ENCODE assay signal across 19 mouse cellular contexts in genomic region chr11:69891482-69891881, GRCm38 (mm10). TPM values are rescaled to one million over a fixed set of nuclear protein-coding genes. Genes with fewer than 3 reads are reported as not detected.
A peak's percentile ranks its signal among the peaks of the same experiment; 100 is the strongest.
DNase-seq lines count a peak whose midpoint lies in the region; ATAC-seq and TF ChIP-seq lines count a peak whose summit lies in the region.
"Had no signal": no experiment of that assay in that cellular context is flagged by ENCODE, and none has a peak within 500 bp of the region (broad histone marks: within the 10 kb centered on the region; RNA-seq: fewer than 3 reads in every experiment).

No protein-coding gene starts in this region.

- no peaks in the 10 kb centered on the region for H3K27me3 ChIP-seq in hindbrain, embryonic 16.5 days (replicated peaks; ENCODE audit: control insufficient read depth, insufficient read depth, low read length)
- H3K27me3 ChIP-seq in hindbrain, embryonic 14.5 days (ENCODE audit: control insufficient read depth, insufficient read depth, low read length), result no peaks in the 10 kb centered on the region
- H3K27me3 ChIP-seq in heart, postnatal 0 days (ENCODE audit: control insufficient read depth, insufficient read depth, low read length), result peaks cover 17% of the 10 kb centered on the region; the same call in 1 of the 2 replicates
- H3K27me3 ChIP-seq: forebrain, embryonic 13.5 days; hindbrain, embryonic 15.5 days; liver, embryonic 12.5 days had no signal

- no peak overlapping the region for H3K9ac ChIP-seq in hindbrain, embryonic 16.5 days (ENCODE audit: low read depth, low read length)
- no peak overlapping the region for H3K9ac ChIP-seq in hindbrain, embryonic 14.5 days
- no peak overlapping the region for H3K9ac ChIP-seq in heart, postnatal 0 days (replicated peaks; ENCODE audit: low read depth, low read length)
- H3K9ac ChIP-seq: embryonic facial prominence, embryonic 12.5 days; forebrain, embryonic 13.5 days; hindbrain, embryonic 15.5 days; liver, embryonic 12.5 days had no signal

- 0 out of 2 replicates have a peak, but pooled peaks have one; percentile 34 for ATAC-seq in hindbrain, embryonic 16.5 days
- no peak for ATAC-seq in hindbrain, embryonic 14.5 days (ENCODE audit: low FRiP score)
- ATAC-seq in heart, postnatal 0 days (ENCODE audit: insufficient read depth, low read depth), result peak; percentile 69
- ATAC-seq in inflammation-experienced regulatory T-cells, adult 6 months, result no peak
- ATAC-seq: forebrain, embryonic 13.5 days; liver, embryonic 12.5 days; midbrain, embryonic 16.5 days had no signal

- no peak for TF ChIP-seq EP300 in heart, postnatal 0 days (IDR thresholded peaks at IDR 0.05; ENCODE audit: low read depth)

- H3K4me1 ChIP-seq in hindbrain, embryonic 16.5 days (ENCODE audit: control insufficient read depth, insufficient read depth, low read depth, low read length), result no peaks in the 10 kb centered on the region
- no peaks in the 10 kb centered on the region for H3K4me1 ChIP-seq in hindbrain, embryonic 14.5 days (replicated peaks; ENCODE audit: control insufficient read depth, insufficient read depth, low read length)
- peaks cover 12% of the 10 kb centered on the region for H3K4me1 ChIP-seq in heart, postnatal 0 days (ENCODE audit: control insufficient read depth, insufficient read depth)
- H3K4me1 ChIP-seq: embryonic facial prominence, embryonic 12.5 days; forebrain, embryonic 13.5 days; hindbrain, embryonic 15.5 days had no signal

- no peaks in the 10 kb centered on the region for H3K9me3 ChIP-seq in hindbrain, embryonic 16.5 days (ENCODE audit: control insufficient read depth, low read length)
- H3K9me3 ChIP-seq in hindbrain, embryonic 14.5 days (ENCODE audit: control insufficient read depth, low read length), result no peaks in the 10 kb centered on the region
- no peaks in the 10 kb centered on the region for H3K9me3 ChIP-seq in heart, postnatal 0 days (replicated peaks; ENCODE audit: control insufficient read depth, low read length)
- H3K9me3 ChIP-seq: embryonic facial prominence, embryonic 12.5 days; forebrain, embryonic 13.5 days; hindbrain, embryonic 15.5 days; liver, embryonic 12.5 days had no signal

- intact Hi-C loops in gastrocnemius, postnatal 14 days (cut with DNase I; ENCODE audit: low total_unique reads), result loop anchor here (10.0 kb wide), 1 partner anchor 47 kb away; the partner anchor contains the start of gene Plscr3

- no peak for TF ChIP-seq CTCF in heart, postnatal 0 days (IDR thresholded peaks at IDR 0.05; ENCODE audit: low read depth)

- no peaks in the 10 kb centered on the region for H3K36me3 ChIP-seq in hindbrain, embryonic 16.5 days (ENCODE audit: control insufficient read depth, insufficient read depth, low read length)
- H3K36me3 ChIP-seq in hindbrain, embryonic 14.5 days (replicated peaks; ENCODE audit: control insufficient read depth, insufficient read depth), result no peaks in the 10 kb centered on the region
- H3K36me3 ChIP-seq in heart, postnatal 0 days (replicated peaks; ENCODE audit: control insufficient read depth, insufficient read depth, low read length), result no peaks in the 10 kb centered on the region
- H3K36me3 ChIP-seq: embryonic facial prominence, embryonic 12.5 days; hindbrain, embryonic 15.5 days; liver, embryonic 12.5 days had no signal

- H3K4me2 ChIP-seq in hindbrain, embryonic 16.5 days (ENCODE audit: low read length), result no peak overlapping the region
- no peak overlapping the region for H3K4me2 ChIP-seq in hindbrain, embryonic 14.5 days (replicated peaks)
- no peak overlapping the region for H3K4me2 ChIP-seq in heart, postnatal 0 days (ENCODE audit: low read depth, low read length)
- H3K4me2 ChIP-seq: embryonic facial prominence, embryonic 12.5 days; forebrain, embryonic 13.5 days; hindbrain, embryonic 15.5 days; liver, embryonic 12.5 days had no signal

- DNase-seq in hindbrain, embryonic 14.5 days (ENCODE audit: low spot score), result no peak
- DNase-seq in lung, postnatal 14 days, result peak; percentile 25
- no peak for DNase-seq in lung, postnatal 10 days
- peak; percentile 81 for DNase-seq in brain, adult 2 months (ENCODE audit: low read depth, low spot score)
- DNase-seq in heart, postnatal 0 days (ENCODE audit: low spot score), result peak; percentile 76
- no peak for DNase-seq in gastrocnemius, postnatal 14 days
- DNase-seq: adrenal gland, postnatal 36 days; cerebellum, adult 2 months had no signal

- no peak overlapping the region for H3K27ac ChIP-seq in hindbrain, embryonic 16.5 days (ENCODE audit: low read depth, low read length)
- no peak overlapping the region for H3K27ac ChIP-seq in hindbrain, embryonic 14.5 days
- no peak overlapping the region for H3K27ac ChIP-seq in heart, postnatal 0 days (ENCODE audit: low read depth)
- H3K27ac ChIP-seq: embryonic facial prominence, embryonic 12.5 days; forebrain, embryonic 13.5 days; hindbrain, embryonic 15.5 days; liver, embryonic 12.5 days had no signal

- 57% methylated on average over 4 of the region's 4 CpGs for WGBS in hindbrain, embryonic 16.5 days
- WGBS in hindbrain, embryonic 14.5 days, result 67% methylated on average over 4 of the region's 4 CpGs
- WGBS in heart, postnatal 0 days, result 13% methylated on average over 4 of the region's 4 CpGs

- H3K4me3 ChIP-seq in hindbrain, embryonic 16.5 days (ENCODE audit: low read length), result no peak overlapping the region
- H3K4me3 ChIP-seq in hindbrain, embryonic 14.5 days (replicated peaks; ENCODE audit: low read length), result no peak overlapping the region
- H3K4me3 ChIP-seq in heart, postnatal 0 days (ENCODE audit: low read depth, low read length), result no peak overlapping the region
- H3K4me3 ChIP-seq: embryonic facial prominence, embryonic 12.5 days; forebrain, embryonic 13.5 days; hindbrain, embryonic 15.5 days; liver, embryonic 12.5 days had no signal

RNA-seq across cellular contexts. Expression of gene Acap1, which starts 3.9 kb away (rescaled TPM):
- 0.13 and 0.25 TPM in 2 replicates for polyA plus RNA-seq in hindbrain, embryonic 16.5 days (2015; fragmentation: Nextera tagmentation; extraction: Ambion mirVana)
- 0.20 and 0.33 TPM in 2 replicates for polyA plus RNA-seq in hindbrain, embryonic 14.5 days (2014; fragmentation: Nextera tagmentation; extraction: Ambion mirVana)
- total RNA-seq in heart, postnatal 0 days (2014; rRNA removed; ENCODE audit: low replicate concordance), result 2.5 and 9.7 TPM in 2 replicates
- polyA plus RNA-seq in heart, postnatal 0 days (2015; fragmentation: Nextera tagmentation; extraction: Ambion mirVana), result 2.5 TPM in 2 replicates
- polyA plus RNA-seq in inflammation-experienced regulatory T-cells, adult 6 months (2017; shearing (Covaris generic)), result 100 to 1,000 TPM; 229 to 289 (median 266) TPM
- under 1 TPM; 0.33 to 0.55 TPM for total RNA-seq in gastrocnemius, postnatal 14 days (2021)

RNA-seq across cellular contexts. Expression of gene 2810408A11Rik, which starts 9.3 kb away (rescaled TPM):
- 5.5 and 6.3 TPM in 2 replicates for polyA plus RNA-seq in hindbrain, embryonic 16.5 days (2015; fragmentation: Nextera tagmentation; extraction: Ambion mirVana)
- 5.4 and 7.6 TPM in 2 replicates for polyA plus RNA-seq in hindbrain, embryonic 14.5 days (2014; fragmentation: Nextera tagmentation; extraction: Ambion mirVana)
- total RNA-seq in heart, postnatal 0 days (2014; rRNA removed; ENCODE audit: low replicate concordance), result 1.8 and 6.3 TPM in 2 replicates
- 2.8 and 3.9 TPM in 2 replicates for polyA plus RNA-seq in heart, postnatal 0 days (2015; fragmentation: Nextera tagmentation; extraction: Ambion mirVana)
- under 1 TPM; 0.39 to 0.98 (median 0.63) TPM for polyA plus RNA-seq in inflammation-experienced regulatory T-cells, adult 6 months (2017; shearing (Covaris generic))
- under 1 TPM; 0.62 to 0.84 TPM for total RNA-seq in gastrocnemius, postnatal 14 days (2021)

RNA-seq across cellular contexts. Expression of gene Neurl4, which starts 9.4 kb away (rescaled TPM):
- polyA plus RNA-seq in hindbrain, embryonic 16.5 days (2015; fragmentation: Nextera tagmentation; extraction: Ambion mirVana), result 17.8 and 19.0 TPM in 2 replicates
- 25.6 and 28.1 TPM in 2 replicates for polyA plus RNA-seq in hindbrain, embryonic 14.5 days (2014; fragmentation: Nextera tagmentation; extraction: Ambion mirVana)
- total RNA-seq in heart, postnatal 0 days (2014; rRNA removed; ENCODE audit: low replicate concordance), result 39.2 and 59.5 TPM in 2 replicates
- 3.6 and 4.5 TPM in 2 replicates for polyA plus RNA-seq in heart, postnatal 0 days (2015; fragmentation: Nextera tagmentation; extraction: Ambion mirVana)
- 1 to 10 TPM; 5.2 to 9.6 (median 9.0) TPM for polyA plus RNA-seq in inflammation-experienced regulatory T-cells, adult 6 months (2017; shearing (Covaris generic))
- 10 to 100 TPM; 27.2 to 29.1 TPM for total RNA-seq in gastrocnemius, postnatal 14 days (2021)

RNA-seq across cellular contexts. Expression of gene Kctd11, which starts 10.3 kb away (rescaled TPM):
- 2.2 and 3.2 TPM in 2 replicates for polyA plus RNA-seq in hindbrain, embryonic 16.5 days (2015; fragmentation: Nextera tagmentation; extraction: Ambion mirVana)
- polyA plus RNA-seq in hindbrain, embryonic 14.5 days (2014; fragmentation: Nextera tagmentation; extraction: Ambion mirVana), result 2.2 and 2.3 TPM in 2 replicates
- 2.3 and 9.4 TPM in 2 replicates for total RNA-seq in heart, postnatal 0 days (2014; rRNA removed; ENCODE audit: low replicate concordance)
- 1.9 and 2.3 TPM in 2 replicates for polyA plus RNA-seq in heart, postnatal 0 days (2015; fragmentation: Nextera tagmentation; extraction: Ambion mirVana)
- 1 to 10 TPM in 1 of 3 experiments, under 1 TPM in 2; 0.58 to 1.5 (median 0.59) TPM for polyA plus RNA-seq in inflammation-experienced regulatory T-cells, adult 6 months (2017; shearing (Covaris generic))
- total RNA-seq in gastrocnemius, postnatal 14 days (2021), result 1 to 10 TPM; 2.0 TPM

RNA-seq across cellular contexts. Expression of gene Tmem95, which starts 13.7 kb away (rescaled TPM):
- polyA plus RNA-seq in hindbrain, embryonic 16.5 days (2015; fragmentation: Nextera tagmentation; extraction: Ambion mirVana), result not detected in 2 replicates
- polyA plus RNA-seq in hindbrain, embryonic 14.5 days (2014; fragmentation: Nextera tagmentation; extraction: Ambion mirVana), result not detected in 2 replicates
- total RNA-seq in heart, postnatal 0 days (2014; rRNA removed; ENCODE audit: low replicate concordance), result not detected in 2 replicates
- polyA plus RNA-seq in heart, postnatal 0 days (2015; fragmentation: Nextera tagmentation; extraction: Ambion mirVana), result not detected in 2 replicates
- not detected for polyA plus RNA-seq in inflammation-experienced regulatory T-cells, adult 6 months (2017; shearing (Covaris generic))
- not detected for total RNA-seq in gastrocnemius, postnatal 14 days (2021)
- total RNA-seq: adrenal gland, postnatal 36 days; gastrocnemius, adult 8-10 months; left cerebral cortex, adult 18-20 months had no signal
- polyA plus RNA-seq: cerebellum, adult 2 months; embryonic facial prominence, embryonic 12.5 days; forebrain, embryonic 13.5 days; hindbrain, embryonic 15.5 days; kidney, embryonic 16.5 days; liver, embryonic 12.5 days; midbrain, embryonic 16.5 days; neural tube, embryonic 14.5 days had no signal

Comparison
In these comparisons a context has a peak if more than half of its experiments do, and no peak if none do; other contexts are left out.
1. ATAC-seq: peak in hindbrain, embryonic 16.5 days (single experiment) and heart, postnatal 0 days (single experiment); none in hindbrain, embryonic 14.5 days (single experiment) and inflammation-experienced regulatory T-cells, adult 6 months (single experiment).
2. DNase-seq: peak in lung, postnatal 14 days (single experiment), brain, adult 2 months (single experiment) and heart, postnatal 0 days (single experiment); none in hindbrain, embryonic 14.5 days (single experiment), lung, postnatal 10 days (single experiment) and gastrocnemius, postnatal 14 days (single experiment).
3. RNA of gene Acap1, which starts 3.9 kb away (polyA plus RNA-seq): 229 to 289 TPM in inflammation-experienced regulatory T-cells, adult 6 months; 2.5 TPM in heart, postnatal 0 days, 0.20 to 0.33 TPM in hindbrain, embryonic 14.5 days and 0.13 to 0.25 TPM in hindbrain, embryonic 16.5 days; every median in the first group is over 10 times any median in the second.